Mouse (Mus musculus): ENCODE measurements around the gene Fam221a. TPM values are rescaled to one million over a fixed set of nuclear protein-coding genes. Genes with fewer than 3 reads are reported as not detected.

The Fam221a gene
- polyA plus RNA-seq (2014; fragmentation: Nextera tagmentation; extraction: Ambion mirVana): 7.0 and 7.5 TPM in 2 replicates

DNA sequence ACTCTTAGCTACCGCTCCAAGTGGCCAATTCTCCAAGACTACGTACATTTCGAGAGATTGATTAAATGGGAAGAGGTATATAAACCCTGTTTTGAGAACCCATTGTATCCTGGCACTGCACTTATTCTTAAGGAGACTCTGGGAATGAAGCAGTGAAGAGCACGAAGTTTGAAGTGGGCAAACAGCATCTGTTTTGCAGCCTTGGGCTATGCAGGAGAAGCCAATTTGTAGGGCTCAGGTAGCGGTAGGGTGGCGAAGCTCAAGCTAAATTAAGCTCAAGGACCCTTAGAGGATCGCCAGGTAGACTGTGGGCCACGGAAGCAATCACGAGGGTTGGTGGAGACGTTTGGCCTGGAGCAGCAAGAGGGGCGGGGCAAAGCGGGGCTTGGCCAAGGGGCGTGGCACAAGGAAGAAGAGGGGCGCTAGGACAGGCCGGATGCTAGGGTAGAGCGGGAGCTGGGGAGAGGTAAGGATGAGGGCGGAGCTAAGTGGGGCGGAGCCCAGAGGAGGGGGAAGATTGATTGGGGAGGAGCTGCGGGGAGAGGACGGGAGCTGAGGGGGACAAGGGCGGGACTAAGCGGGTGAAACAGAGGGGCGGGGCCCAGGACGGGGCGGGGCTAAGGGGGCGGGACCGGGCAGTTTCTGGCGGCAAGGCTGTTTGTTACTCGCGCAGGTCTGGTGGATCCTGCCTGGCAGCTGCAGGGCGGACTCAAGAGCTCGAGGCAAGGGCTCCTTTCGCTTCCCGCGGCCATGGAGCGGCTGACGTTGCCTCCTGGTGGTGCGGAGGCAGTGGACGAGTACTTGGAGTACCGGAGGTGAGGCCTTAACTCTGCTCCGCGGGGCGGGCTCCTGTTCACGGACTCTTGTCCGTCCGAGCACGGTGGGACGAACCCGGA is at the start of gene Fam221a:
TSS of gene Fam221a (plus strand) at position 581 of the 896 bp plus-strand sequence.
- ATAC-seq (ENCODE audit: low FRiP score, low TSS enrichment): peak; percentile 98
- H3K4me1 ChIP-seq (ENCODE audit: control insufficient read depth, insufficient read depth, low read length): no peaks in the 10 kb centered on the region
- H3K36me3 ChIP-seq (ENCODE audit: control insufficient read depth, insufficient read depth, low read length): no peaks in the 10 kb centered on the region
- peak within 1 kb of the TSS; percentile 55 for H3K4me3 ChIP-seq (ENCODE audit: low read length)
- peak within 1 kb of the TSS; percentile 80 for H3K4me2 ChIP-seq (replicated peaks; ENCODE audit: low read depth, low read length)
- 5% methylated on average over 47 of the region's 49 CpGs for WGBS
- H3K9ac ChIP-seq (ENCODE audit: low read depth, low read length): peak within 1 kb of the TSS; percentile 57
- peak within 1 kb of the TSS; percentile 8; the same call in 1 of the 2 replicates for H3K27ac ChIP-seq (ENCODE audit: low read depth, low read length)
- no peaks in the 10 kb centered on the region for H3K9me3 ChIP-seq (ENCODE audit: control insufficient read depth, low read length)
- no peaks in the 10 kb centered on the region for H3K27me3 ChIP-seq (ENCODE audit: control insufficient read depth, insufficient read depth, low read length)

DNA sequence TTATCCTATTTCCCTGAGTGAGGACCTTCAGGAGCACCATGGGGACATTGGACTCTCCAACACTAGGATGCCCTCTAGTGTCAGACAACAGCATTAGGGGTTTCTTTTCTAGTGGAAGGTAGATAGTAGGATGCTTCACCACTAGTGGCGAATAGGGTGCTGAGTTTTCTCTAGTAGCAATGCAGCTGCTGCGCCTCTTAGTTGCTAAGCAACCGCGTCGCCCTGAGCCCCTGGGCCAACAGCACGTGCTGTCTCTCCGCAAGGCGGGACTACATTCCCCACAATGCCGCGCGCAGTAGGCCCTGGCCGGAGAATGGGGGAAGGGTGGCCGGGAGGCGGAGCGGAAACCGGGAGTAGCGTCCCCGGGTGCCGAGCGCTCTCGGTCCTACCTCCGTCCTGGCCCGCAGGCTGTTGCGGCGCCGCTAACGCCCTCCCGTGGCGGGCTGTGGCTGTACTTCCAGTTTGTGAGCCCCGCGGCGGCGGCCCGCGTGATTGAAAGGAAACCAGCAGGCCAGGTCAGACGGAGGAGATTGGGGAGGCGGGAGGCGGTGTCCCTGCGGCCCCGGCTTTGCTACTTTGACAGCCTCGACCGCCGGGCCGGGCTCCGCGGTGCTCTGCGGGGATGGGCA is 48.5 kb upstream of the Fam221a start, which contains the start of gene Ccdc126:
TSS of gene Ccdc126 (plus strand) at position 309 of the 629 bp plus-strand sequence.
- no peaks in the 10 kb centered on the region for H3K9me3 ChIP-seq (ENCODE audit: control insufficient read depth, low read length)
- H3K27ac ChIP-seq (ENCODE audit: low read depth, low read length): peak within 1 kb of the TSS; percentile 25
- peak; percentile 100 for ATAC-seq (ENCODE audit: low FRiP score, low TSS enrichment)
- peak within 1 kb of the TSS; percentile 59 for H3K4me3 ChIP-seq (ENCODE audit: low read length)
- H3K36me3 ChIP-seq (ENCODE audit: control insufficient read depth, insufficient read depth, low read length): no peaks in the 10 kb centered on the region
- no peaks in the 10 kb centered on the region for H3K27me3 ChIP-seq (ENCODE audit: control insufficient read depth, insufficient read depth, low read length)
- peaks cover 11% of the 10 kb centered on the region; the same call in 1 of the 2 replicates for H3K4me1 ChIP-seq (ENCODE audit: control insufficient read depth, insufficient read depth, low read length)
- H3K9ac ChIP-seq (ENCODE audit: low read depth, low read length): peak within 1 kb of the TSS; percentile 79
- H3K4me2 ChIP-seq (replicated peaks; ENCODE audit: low read depth, low read length): peak within 1 kb of the TSS; percentile 64
- under 1% methylated on average over 47 of the region's 47 CpGs for WGBS

DNA sequence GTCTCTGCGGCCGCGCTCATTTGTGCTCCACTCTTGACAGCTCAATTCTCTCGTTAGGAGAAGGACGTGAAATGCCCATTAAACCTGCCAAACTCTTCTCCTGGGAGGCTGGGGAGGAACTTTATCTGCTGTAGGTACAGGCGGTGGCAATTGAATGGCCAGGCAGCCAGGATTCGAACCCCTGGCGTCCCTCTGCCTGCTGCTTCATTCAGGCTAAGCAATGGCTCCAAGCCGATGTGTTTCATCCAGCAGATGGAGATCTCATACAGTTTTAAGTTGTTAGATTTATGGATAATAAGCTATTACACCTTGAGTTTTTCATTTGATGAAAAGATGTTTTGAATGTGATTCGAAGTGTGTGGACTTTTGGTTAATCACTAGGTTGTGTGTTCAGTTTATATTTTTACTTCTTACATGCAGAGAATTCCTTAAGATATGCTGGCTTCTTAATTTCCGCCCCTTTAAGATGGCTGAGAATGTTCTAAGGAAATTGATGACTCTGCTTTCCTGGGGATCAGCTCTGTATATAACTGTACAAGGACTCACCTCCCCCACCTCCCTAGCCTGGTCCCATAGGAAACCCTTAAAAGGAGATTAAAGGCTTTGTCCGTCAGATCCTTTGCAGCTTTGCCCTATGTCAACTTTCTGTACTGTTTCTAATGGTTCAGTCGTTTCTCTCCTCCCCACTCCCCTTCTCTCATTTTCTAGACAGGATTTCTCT is 47.8 kb upstream of the Fam221a start:
- peak overlapping the region; percentile 25 for H3K27ac ChIP-seq (ENCODE audit: low read depth, low read length)
- H3K9ac ChIP-seq (ENCODE audit: low read depth, low read length): peak overlapping the region; percentile 79
- H3K4me2 ChIP-seq (replicated peaks; ENCODE audit: low read depth, low read length): peak overlapping the region; percentile 64
- no peaks in the 10 kb centered on the region for H3K36me3 ChIP-seq (ENCODE audit: control insufficient read depth, insufficient read depth, low read length)
- H3K4me1 ChIP-seq (ENCODE audit: control insufficient read depth, insufficient read depth, low read length): peaks cover 11% of the 10 kb centered on the region; the same call in 1 of the 2 replicates
- H3K27me3 ChIP-seq (ENCODE audit: control insufficient read depth, insufficient read depth, low read length): no peaks in the 10 kb centered on the region
- H3K9me3 ChIP-seq (ENCODE audit: control insufficient read depth, low read length): no peaks in the 10 kb centered on the region
- peak overlapping the region; percentile 59 for H3K4me3 ChIP-seq (ENCODE audit: low read length)
- 10% methylated on average over 13 of the region's 13 CpGs for WGBS
- no peak for ATAC-seq (ENCODE audit: low FRiP score, low TSS enrichment)

DNA sequence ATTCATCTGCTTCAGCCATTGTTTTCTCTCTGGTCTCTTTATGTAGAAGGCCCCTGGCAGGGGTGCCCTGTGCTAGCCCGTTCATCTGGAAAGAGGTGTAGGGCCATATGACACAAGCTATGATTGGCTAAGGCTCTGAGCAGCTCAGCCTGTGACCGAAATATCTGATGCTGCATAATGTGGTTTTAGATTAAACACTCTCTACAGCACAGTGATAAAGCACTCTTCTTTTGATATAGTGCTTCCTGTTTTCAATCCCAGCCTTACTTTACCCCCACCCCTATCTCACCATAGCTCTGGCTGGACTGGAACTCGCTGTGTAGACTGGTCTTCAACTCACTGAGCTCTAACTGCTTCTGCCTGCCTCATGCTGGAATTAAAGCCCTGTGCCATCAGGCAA is 46.2 kb upstream of the Fam221a start:
- H3K36me3 ChIP-seq (ENCODE audit: control insufficient read depth, insufficient read depth, low read length): no peaks in the 10 kb centered on the region
- H3K27ac ChIP-seq (ENCODE audit: low read depth, low read length): no peak overlapping the region
- no peaks in the 10 kb centered on the region for H3K27me3 ChIP-seq (ENCODE audit: control insufficient read depth, insufficient read depth, low read length)
- H3K4me3 ChIP-seq (ENCODE audit: low read length): no peak overlapping the region
- H3K4me2 ChIP-seq (replicated peaks; ENCODE audit: low read depth, low read length): no peak overlapping the region
- no peak overlapping the region for H3K9ac ChIP-seq (ENCODE audit: low read depth, low read length)
- WGBS: 70% methylated on average over 3 of the region's 3 CpGs
- no peaks in the 10 kb centered on the region for H3K9me3 ChIP-seq (ENCODE audit: control insufficient read depth, low read length)
- no peak for ATAC-seq (ENCODE audit: low FRiP score, low TSS enrichment)
- peaks cover 11% of the 10 kb centered on the region; the same call in 1 of the 2 replicates for H3K4me1 ChIP-seq (ENCODE audit: control insufficient read depth, insufficient read depth, low read length)

DNA sequence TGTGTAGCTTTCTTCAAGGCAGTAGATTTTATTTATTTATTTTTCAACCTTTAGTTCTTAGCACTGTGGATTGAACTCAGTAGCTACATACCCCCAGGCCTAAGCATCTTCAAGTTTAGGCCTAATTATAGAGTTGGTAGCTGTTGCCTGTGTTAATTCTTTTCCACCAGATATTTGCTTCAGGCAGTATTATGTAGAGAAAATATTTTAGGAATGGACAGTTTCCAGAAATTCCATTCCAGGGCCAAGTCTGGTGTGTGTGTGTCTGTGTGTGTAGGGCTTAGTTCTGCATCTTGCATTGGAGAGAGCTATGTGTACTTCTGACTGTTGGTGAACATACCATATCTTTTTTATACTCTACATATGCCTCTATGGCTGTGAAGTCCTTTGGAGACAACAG is 45.5 kb upstream of the Fam221a start:
- Histone ChIP-seq H3K4me1 (ENCODE audit: control insufficient read depth, insufficient read depth, low read length) (peaks cover 11% of the 10 kb centered on the region; the same call in 1 of the 2 replicates), H3K9ac (ENCODE audit: low read depth, low read length) (no peak overlapping the region), H3K27ac (ENCODE audit: low read depth, low read length) (no peak overlapping the region), H3K27me3 (ENCODE audit: control insufficient read depth, insufficient read depth, low read length) (no peaks in the 10 kb centered on the region), H3K4me3 (ENCODE audit: low read length) (no peak overlapping the region), H3K4me2 (replicated peaks; ENCODE audit: low read depth, low read length) (no peak overlapping the region), H3K36me3 (ENCODE audit: control insufficient read depth, insufficient read depth, low read length) (no peaks in the 10 kb centered on the region), H3K9me3 (ENCODE audit: control insufficient read depth, low read length) (no peaks in the 10 kb centered on the region)
- no peak for ATAC-seq (ENCODE audit: low FRiP score, low TSS enrichment)

DNA sequence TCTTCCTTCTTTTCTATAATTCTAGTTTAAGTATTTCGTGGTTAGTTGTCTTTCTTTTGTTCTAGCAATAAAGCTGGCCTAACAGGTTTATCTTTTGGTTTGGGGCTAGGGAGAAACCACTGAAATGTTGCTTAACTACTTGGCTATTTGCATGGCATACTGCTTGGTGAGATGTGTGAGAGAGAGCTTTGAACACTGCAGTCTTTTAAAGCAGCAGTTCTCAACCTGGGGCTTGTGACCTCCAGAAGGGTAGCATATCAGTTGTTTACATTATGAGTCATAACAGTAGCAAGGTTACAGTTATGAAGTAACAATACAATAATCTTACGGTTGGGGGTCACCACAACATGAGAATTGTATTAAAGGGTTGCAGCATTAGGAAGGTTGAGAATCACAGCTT is 44.6 kb upstream of the Fam221a start:
- Histone ChIP-seq H3K4me3 (ENCODE audit: low read length) (no peak overlapping the region), H3K9ac (ENCODE audit: low read depth, low read length) (no peak overlapping the region), H3K9me3 (ENCODE audit: control insufficient read depth, low read length) (no peaks in the 10 kb centered on the region), H3K36me3 (ENCODE audit: control insufficient read depth, insufficient read depth, low read length) (no peaks in the 10 kb centered on the region), H3K27ac (ENCODE audit: low read depth, low read length) (no peak overlapping the region), H3K4me2 (replicated peaks; ENCODE audit: low read depth, low read length) (no peak overlapping the region), H3K4me1 (ENCODE audit: control insufficient read depth, insufficient read depth, low read length) (peaks cover 11% of the 10 kb centered on the region; the same call in 1 of the 2 replicates), H3K27me3 (ENCODE audit: control insufficient read depth, insufficient read depth, low read length) (no peaks in the 10 kb centered on the region)
- ATAC-seq (ENCODE audit: low FRiP score, low TSS enrichment): no peak
- WGBS: 69% methylated on average over 2 of the region's 2 CpGs

DNA sequence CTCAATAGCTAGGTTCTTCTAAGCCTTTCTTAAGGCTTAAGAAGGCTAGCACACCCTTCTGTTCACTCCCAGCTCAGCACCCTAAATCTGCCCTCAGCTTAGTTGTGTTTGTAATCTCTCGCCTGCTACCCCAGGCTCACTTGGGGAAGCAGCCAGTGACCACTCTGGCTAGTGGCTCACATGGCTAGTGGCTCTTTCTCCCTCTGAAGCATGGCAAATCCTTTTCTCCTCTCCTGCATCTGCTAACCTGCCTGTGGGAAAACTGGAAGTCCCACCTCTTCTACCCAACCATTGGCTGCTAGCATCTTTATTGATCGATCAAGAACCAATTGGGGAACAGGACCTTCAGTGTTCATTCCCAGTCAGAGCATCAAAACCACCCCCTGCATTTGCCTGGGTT is 43.0 kb upstream of the Fam221a start:
- 78% methylated on average over 2 of the region's 2 CpGs for WGBS
- H3K4me2 ChIP-seq (replicated peaks; ENCODE audit: low read depth, low read length): no peak overlapping the region
- no peak for ATAC-seq (ENCODE audit: low FRiP score, low TSS enrichment)

DNA sequence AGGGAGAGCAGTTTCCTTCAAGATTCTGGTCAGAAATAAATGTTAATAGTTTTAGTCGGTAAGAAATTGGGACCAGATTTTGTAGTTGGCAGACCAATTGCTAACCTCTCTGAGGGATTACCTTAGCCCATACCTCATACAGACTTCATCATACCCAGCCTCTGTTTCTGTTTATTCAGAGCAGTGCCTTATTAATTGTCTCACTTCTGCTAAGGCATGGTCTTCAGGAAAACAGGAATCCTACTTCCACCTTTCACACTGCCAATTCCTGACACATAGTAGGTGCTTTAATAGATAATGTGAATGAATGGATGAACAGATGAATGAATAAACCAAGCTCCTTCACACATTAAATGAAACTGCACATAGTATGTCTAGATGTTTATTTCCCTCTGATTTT is 42.2 kb upstream of the Fam221a start:
- 90% methylated on average over 1 of the region's 1 CpGs for WGBS

More for the DNA sequence above, 43.0 kb upstream of the Fam221a start:
- H3K27ac ChIP-seq (ENCODE audit: low read depth, low read length): no peak overlapping the region
- H3K27me3 ChIP-seq (ENCODE audit: control insufficient read depth, insufficient read depth, low read length): no peaks in the 10 kb centered on the region
- no peaks in the 10 kb centered on the region for H3K36me3 ChIP-seq (ENCODE audit: control insufficient read depth, insufficient read depth, low read length)
- no peak overlapping the region for H3K4me3 ChIP-seq (ENCODE audit: low read length)
- peaks cover 11% of the 10 kb centered on the region; the same call in 1 of the 2 replicates for H3K4me1 ChIP-seq (ENCODE audit: control insufficient read depth, insufficient read depth, low read length)
- no peak overlapping the region for H3K9ac ChIP-seq (ENCODE audit: low read depth, low read length)
- no peaks in the 10 kb centered on the region for H3K9me3 ChIP-seq (ENCODE audit: control insufficient read depth, low read length)

More for the DNA sequence above, 42.2 kb upstream of the Fam221a start:
- no peak overlapping the region for H3K27ac ChIP-seq (ENCODE audit: low read depth, low read length)
- ATAC-seq (ENCODE audit: low FRiP score, low TSS enrichment): no peak
- H3K36me3 ChIP-seq (ENCODE audit: control insufficient read depth, insufficient read depth, low read length): no peaks in the 10 kb centered on the region
- H3K4me3 ChIP-seq (ENCODE audit: low read length): no peak overlapping the region
- no peaks in the 10 kb centered on the region for H3K9me3 ChIP-seq (ENCODE audit: control insufficient read depth, low read length)
- H3K9ac ChIP-seq (ENCODE audit: low read depth, low read length): no peak overlapping the region
- no peaks in the 10 kb centered on the region for H3K27me3 ChIP-seq (ENCODE audit: control insufficient read depth, insufficient read depth, low read length)
- peaks cover 7% of the 10 kb centered on the region; the same call in 1 of the 2 replicates for H3K4me1 ChIP-seq (ENCODE audit: control insufficient read depth, insufficient read depth, low read length)
- no peak overlapping the region for H3K4me2 ChIP-seq (replicated peaks; ENCODE audit: low read depth, low read length)

All from kidney, embryonic 14.5 days (tissue).